Mouse (Mus musculus) NIH3T3 (cell line): ENCODE results near the gene Sytl3.

ENCODE experiments used
- DNase-seq: peaks from one replicate; pipeline ENCODE4 v3.0.0-alpha.2; 2012; ENCODE audit warnings: low read depth

Gene Sytl3

GRCm38 (mm10) chr17:6778332-6778683, 119.4 kb downstream of the Sytl3 start:
- DNase-seq, result peak; percentile 73

GRCm38 (mm10) chr17:6778771-6779509, 120.0 kb downstream of the Sytl3 start:
- peak; percentile 71 for DNase-seq

GRCm38 (mm10) chr17:6779632-6780031, 120.7 kb downstream of the Sytl3 start:
- DNase-seq, result peak; percentile 54

- DNase-seq, result no peak
Observed at GRCm38 (mm10) chr17:6780521-6781115, 121.7 kb downstream of the Sytl3 start.

- no peak for DNase-seq
Observed at GRCm38 (mm10) chr17:6781273-6781672, 122.4 kb downstream of the Sytl3 start.

- peak; percentile 44 for DNase-seq
Observed at GRCm38 (mm10) chr17:6782033-6782526, 123.2 kb downstream of the Sytl3 start.

GRCm38 (mm10) chr17:6782611-6783005, 123.7 kb downstream of the Sytl3 start, which contains the start of gene Ezr:
Ezr (minus strand) TSS chr17:6782784.
- DNase-seq, result peak; percentile 91

- peak; percentile 58 for DNase-seq
Observed at GRCm38 (mm10) chr17:6783006-6783661, 124.2 kb downstream of the Sytl3 start.

- DNase-seq, result no peak
Observed at GRCm38 (mm10) chr17:6783756-6784357, 125.0 kb downstream of the Sytl3 start.

- DNase-seq, result no peak
Observed at GRCm38 (mm10) chr17:6787241-6787640, 128.3 kb downstream of the Sytl3 start.
